Mouse (Mus musculus): ENCODE data around the gene Nkx2-5.
A peak's percentile ranks its signal among the peaks of the same experiment; 100 is the strongest.

Nkx2-5 gene

GRCm38 (mm10) chr17:26844909-26845148 lies at the start of gene Nkx2-5:
Gene Nkx2-5, minus strand, starts transcription at chr17:26845009.
- DNase-seq (ENCODE audit: low read depth, low spot score): no peak

DNA sequence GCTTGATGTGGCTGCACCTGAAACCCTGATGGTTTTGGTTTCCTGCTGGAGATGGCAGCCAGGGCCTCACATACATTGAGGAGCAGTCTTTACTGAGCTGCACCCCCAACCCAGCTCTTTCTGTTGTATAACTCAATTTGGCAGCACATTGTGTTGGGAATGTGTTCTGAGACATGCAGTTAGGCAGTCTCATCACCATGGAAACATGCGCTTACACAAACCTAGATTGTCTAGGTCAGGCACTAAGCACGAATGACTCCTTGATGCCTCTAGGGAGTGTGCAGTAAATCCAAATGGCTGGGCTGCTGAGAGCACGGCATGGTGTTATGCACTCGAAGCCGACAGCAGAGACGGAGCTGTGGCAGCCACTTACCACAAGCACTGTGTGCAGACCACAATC lies 49.5 kb upstream of the Nkx2-5 start:
- DNase-seq (ENCODE audit: low read depth, low spot score): no peak

- DNase-seq (ENCODE audit: low read depth, low spot score): no peak
Measured at GRCm38 (mm10) chr17:26893492-26893891, 48.7 kb upstream of the Nkx2-5 start.

GRCm38 (mm10) chr17:26892635-26893375 lies 48.0 kb upstream of the Nkx2-5 start:
- DNase-seq (ENCODE audit: low read depth, low spot score): no peak

DNA sequence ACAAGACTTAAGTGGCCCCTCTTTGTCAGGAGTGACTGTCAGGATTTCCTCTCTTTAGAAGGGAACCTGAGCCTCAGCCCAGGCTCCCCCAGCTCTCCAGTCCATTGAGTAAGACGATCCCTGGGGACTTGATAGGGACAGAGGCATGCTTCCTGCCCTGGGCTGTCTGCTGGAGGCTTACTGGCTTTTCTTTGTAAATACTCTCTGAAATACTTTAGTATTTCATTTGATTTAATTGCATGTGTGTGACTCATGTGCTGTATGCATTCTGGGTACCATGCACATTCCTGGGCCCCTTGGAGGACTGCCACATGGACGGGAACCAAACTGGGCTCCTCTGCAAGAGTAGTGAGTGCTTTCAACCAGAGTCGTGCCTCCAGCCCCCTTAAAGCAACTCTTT lies 43.1 kb upstream of the Nkx2-5 start:
- peak; percentile 93 for DNase-seq (ENCODE audit: low read depth, low spot score)

GRCm38 (mm10) chr17:26886047-26886749 lies 41.4 kb upstream of the Nkx2-5 start:
- peak; percentile 95 for DNase-seq (ENCODE audit: low read depth, low spot score)

DNA sequence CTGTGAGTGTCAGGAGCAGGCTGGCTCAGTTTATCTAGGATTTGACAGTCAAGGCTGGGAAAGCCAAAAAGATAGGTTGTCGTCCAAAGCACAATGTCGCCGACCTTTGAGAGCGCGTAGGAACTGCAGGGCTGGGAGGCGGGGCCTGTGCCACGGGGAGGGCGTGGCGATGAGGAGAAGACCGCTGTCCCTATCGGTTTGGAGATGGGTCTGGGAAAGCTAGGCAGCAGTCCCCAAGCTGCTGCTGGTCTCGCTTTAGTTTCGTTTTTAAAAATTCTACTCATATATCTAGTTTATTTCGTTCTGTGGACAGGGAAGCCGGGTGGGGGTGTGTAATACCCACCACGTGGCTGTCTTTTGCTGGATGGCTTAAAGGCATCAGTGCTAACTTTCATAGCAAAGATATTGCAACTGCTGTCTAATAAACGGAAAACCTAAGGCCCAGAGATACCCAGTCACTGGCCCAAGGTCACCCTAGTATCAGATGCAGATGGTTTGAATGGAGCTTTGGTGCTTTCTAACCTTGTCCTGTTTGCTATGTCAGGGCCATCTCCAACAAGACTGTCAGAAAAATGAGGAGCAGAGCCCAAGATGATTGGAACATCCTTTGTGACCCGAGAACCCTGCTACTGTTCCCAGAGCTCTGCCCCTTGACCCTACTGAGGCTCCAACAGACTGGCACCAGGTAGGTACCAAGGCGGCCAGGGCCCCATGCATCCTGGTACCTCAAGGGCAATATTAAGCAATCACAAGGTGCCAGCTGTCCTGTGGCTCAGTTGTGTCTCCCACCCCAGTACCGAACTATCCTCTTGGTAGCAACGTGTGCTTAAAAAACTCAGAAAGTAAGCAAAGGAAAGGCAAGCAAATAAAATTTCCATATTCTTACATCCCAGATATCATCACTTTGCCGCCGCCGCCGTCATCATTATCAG lies 40.5 kb upstream of the Nkx2-5 start:
- DNase-seq (ENCODE audit: low read depth, low spot score): peak; percentile 92

- DNase-seq (ENCODE audit: low read depth, low spot score): no peak
Measured at GRCm38 (mm10) chr17:26883585-26883984, 38.8 kb upstream of the Nkx2-5 start.

- peak; percentile 88 for DNase-seq (ENCODE audit: low read depth, low spot score)
Measured at GRCm38 (mm10) chr17:26882706-26883105, 37.9 kb upstream of the Nkx2-5 start.

DNA sequence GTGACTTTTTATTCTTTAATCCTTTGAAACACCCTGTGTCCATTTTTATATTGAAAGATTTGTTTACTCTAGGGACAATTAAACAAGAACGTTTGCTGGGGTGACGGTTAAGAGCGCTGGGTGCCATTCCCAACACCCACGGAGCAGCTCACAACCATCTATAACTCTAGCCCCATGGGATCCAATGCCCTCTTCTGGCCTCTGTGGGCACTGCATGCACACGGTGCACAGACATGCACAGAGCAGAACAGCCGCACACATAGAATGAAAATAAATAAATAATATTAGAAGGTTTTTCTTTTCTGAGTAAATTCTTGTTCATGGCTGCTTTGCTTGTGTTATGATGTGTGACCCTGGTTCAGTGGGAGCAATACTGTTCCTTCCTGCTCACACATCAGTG lies 34.4 kb upstream of the Nkx2-5 start:
- no peak for DNase-seq (ENCODE audit: low read depth, low spot score)

DNA sequence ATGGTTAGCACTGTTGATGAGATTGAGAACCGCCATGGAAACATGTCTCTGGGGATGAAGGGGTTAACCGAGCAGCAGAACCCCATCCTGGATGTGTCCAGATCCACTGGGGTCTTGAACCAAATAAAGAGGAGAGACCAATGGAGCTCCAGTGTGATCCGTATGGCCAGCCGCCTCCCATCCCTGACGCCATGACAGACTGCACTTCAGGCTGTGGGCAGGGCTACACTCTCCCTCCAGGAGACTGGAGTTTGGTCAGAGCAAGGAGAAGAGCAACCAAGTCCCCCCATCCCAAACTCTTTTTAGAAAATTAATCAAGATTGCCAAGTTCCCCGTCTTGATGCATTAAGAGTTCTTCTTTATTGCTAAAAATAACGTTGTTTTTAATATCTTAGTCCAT lies 33.1 kb upstream of the Nkx2-5 start:
- DNase-seq (ENCODE audit: low read depth, low spot score): no peak

DNA sequence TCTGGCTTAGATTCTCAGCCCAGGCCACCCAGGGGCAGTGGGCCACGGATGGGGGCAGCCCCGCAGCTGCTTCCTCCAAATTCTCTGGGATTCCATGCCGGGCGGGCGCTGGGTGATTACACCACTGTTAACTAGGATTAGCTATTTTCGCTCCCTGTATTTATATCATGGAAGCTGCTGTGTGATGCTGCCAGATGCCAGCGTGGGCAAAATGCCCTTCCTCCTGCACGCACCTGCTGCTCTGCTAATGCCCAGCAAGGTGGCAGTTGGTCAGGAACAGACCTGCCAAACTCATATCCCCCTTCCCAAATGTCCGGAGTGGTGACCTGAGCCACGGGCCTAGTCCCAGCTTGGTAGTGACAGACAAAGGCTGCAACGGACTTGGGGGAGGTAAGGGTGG lies 29.7 kb upstream of the Nkx2-5 start:
- DNase-seq (ENCODE audit: low read depth, low spot score): no peak

DNA sequence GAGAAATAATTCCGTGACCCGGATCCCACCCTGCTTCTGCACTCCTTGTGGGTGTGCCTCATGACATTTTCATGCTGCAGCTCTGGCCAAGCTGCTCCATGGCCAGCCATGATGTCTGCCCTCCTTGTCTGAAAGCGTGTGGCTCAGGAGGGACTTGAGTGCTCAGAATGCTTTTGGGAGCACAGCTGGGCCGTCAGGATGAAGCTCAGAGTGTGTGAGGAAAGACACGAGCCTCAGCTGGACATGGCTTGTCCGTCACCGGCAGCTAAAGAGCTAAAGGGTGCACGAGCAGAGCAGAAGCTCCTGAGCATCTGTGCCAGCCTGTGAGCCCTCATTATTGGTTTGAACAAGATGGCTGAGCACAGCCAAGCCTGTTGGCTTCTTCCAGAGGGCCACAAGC lies 28.7 kb upstream of the Nkx2-5 start:
- no peak for DNase-seq (ENCODE audit: low read depth, low spot score)

GRCm38 (mm10) chr17:26872870-26873269 lies 28.1 kb upstream of the Nkx2-5 start:
- DNase-seq (ENCODE audit: low read depth, low spot score): no peak

DNA sequence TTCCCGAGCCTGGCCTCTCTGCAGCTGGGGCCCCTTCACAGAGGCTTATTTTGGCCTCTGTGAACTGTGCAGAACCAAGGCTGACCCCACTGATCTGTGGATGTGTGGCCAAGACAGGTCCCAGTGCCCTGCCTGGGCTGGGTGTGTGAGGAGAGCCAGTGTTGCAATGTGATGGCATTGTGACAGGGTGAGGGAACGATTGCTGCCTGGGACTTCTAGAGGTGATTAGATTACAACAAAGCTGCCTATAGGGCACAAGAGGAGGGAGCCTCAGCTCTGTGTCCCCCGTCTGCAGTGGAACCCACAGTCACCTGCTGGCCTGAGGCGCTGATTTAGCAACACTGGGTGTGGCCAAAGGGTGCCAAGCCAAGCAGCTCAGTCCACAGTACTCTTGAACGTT lies 23.9 kb upstream of the Nkx2-5 start:
- DNase-seq (ENCODE audit: low read depth, low spot score): no peak

DNA sequence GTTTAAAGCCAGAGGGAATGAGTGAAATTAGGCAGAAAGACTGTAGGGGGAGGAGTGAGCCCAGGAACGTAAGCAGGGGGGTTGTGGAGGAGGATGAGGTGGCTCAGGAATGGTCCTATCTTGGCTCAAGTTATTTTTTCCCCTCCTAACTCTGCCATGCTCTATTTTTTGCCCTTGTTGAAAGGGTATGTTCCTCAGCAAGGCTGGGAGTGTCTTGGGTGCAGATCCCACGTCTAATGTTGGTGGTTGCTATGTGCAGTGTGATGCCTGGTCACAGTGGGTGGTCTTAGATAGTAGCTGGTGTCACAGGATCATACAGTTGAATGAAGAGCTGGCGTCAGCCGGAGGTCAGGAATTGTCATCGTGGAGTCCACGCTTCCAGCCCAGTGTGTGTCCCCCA lies 20.3 kb upstream of the Nkx2-5 start:
- no peak for DNase-seq (ENCODE audit: low read depth, low spot score)

DNA sequence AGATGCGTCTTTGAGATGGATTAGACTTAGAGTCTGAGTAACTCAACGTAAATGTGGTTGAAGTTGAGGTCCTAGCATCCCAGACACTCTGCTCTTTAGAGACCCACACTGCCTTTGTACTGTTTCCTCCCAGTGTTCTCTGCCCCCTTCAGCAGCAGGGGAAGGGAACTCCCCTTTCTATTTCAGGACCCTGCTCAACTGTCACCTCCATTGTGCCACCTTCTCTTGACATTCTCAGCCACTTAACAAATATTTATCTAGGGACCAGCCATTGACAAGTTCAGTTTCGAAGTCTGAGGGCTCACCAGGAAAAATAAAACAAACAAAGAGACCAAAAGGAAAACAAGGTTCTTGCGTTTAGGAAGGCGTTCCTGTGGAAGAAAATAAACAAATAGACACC lies 19.5 kb upstream of the Nkx2-5 start:
- no peak for DNase-seq (ENCODE audit: low read depth, low spot score)

DNA sequence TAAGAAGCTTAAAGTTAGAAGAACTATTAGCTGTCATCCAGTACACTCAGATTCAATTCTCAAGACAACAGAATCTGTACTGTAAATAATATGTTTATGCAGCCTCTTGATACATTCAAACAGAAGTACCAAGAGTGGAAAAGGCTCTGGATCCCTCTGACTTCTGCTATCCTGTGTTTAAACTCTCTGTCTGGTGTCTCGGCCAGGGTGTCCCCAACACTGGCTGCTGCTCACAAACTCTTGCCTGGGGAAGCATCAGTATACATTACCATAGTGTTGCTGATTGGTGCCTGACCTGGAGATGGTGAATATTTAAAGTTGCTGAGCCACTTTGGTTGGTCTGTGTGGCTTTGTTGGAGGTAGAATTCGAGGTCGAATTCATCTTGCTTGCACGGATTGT lies 17.0 kb upstream of the Nkx2-5 start:
- DNase-seq (ENCODE audit: low read depth, low spot score): no peak

- DNase-seq (ENCODE audit: low read depth, low spot score): peak; percentile 99
Measured at GRCm38 (mm10) chr17:26861383-26861782, 16.6 kb upstream of the Nkx2-5 start.

DNA sequence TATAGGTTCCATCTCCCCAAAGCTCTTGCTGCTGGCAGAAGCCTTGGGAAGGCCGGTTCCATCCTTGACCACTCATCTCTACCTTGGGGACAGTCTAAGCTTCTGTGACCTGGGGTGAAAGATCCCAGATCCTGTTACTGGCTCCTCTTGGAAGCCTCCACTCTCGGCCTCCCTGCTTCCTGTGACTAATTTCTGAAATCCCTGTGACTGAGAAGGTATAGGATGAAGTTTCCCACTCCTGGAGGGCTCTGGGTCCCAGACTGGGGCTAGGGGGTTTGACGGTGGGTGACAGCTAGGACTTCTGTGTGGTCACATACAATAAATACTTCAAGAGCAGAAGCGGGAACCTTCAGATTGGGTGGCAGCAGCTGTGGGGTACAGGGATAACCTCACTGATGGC lies 16.1 kb upstream of the Nkx2-5 start:
- peak; percentile 63 for DNase-seq (ENCODE audit: low read depth, low spot score)

GRCm38 (mm10) chr17:26852262-26852661 lies 7.5 kb upstream of the Nkx2-5 start:
- DNase-seq (ENCODE audit: low read depth, low spot score): no peak

GRCm38 (mm10) chr17:26851136-26851460 lies 6.3 kb upstream of the Nkx2-5 start:
- no peak for DNase-seq (ENCODE audit: low read depth, low spot score)
